Mouse (Mus musculus): ENCODE results near the gene Olfr310. TPM values are rescaled to one million over a fixed set of nuclear protein-coding genes. Genes with fewer than 3 reads are reported as not detected.

The Olfr310 gene
- total RNA-seq (2014; rRNA removed) (not detected in 2 replicates), polyA plus RNA-seq (2012; rRNA removed) (not detected in 2 replicates)

DNA sequence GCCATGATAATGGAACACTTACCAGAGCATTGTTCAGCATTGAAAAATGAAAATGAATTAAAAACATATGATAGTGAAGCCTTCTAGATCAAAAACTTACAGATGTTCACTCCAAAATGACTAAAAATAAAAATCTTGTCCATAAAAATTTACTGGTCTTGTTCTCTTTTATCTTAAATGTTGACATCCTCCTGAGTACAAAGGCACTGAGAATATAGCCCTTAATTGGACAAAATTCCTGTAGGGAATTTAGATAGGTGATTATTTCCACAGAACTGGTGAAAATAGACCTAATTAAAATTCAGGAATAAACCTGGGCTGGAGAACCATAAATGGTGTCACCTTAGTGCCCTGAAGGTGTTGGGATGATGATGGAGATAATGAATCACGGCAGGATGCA is at the start of gene Olfr310:
Gene Olfr310 (minus strand): TSS at position 101 of the 400 bp plus-strand sequence.
- no peak for DNase-seq (ENCODE audit: extremely low read depth, low read depth, low spot score)
- Histone ChIP-seq H3K9ac (ENCODE audit: low read depth, low read length) (no peak within 1 kb of the TSS), H3K4me3 (ENCODE audit: insufficient read depth, low read depth, low read length) (no peak within 1 kb of the TSS), H3K79me2 (ENCODE audit: control insufficient read depth, insufficient read depth, low read length) (no peaks in the 10 kb centered on the region), H3K27ac (replicated peaks; ENCODE audit: insufficient read depth, low read depth, low read length) (no peak within 1 kb of the TSS), H3K4me1 (ENCODE audit: control insufficient read depth, insufficient read depth, low read length) (no peaks in the 10 kb centered on the region), H3K27me3 (ENCODE audit: control insufficient read depth, insufficient read depth, low read length) (no peaks in the 10 kb centered on the region), H3K36me3 (ENCODE audit: control insufficient read depth, insufficient read depth, low read length) (no peaks in the 10 kb centered on the region)
- 67% methylated on average over 1 of the region's 1 CpGs for WGBS
- TF ChIP-seq CTCF (IDR thresholded peaks at IDR 0.05; ENCODE audit: low read depth, low read length) (no peak), POLR2A (IDR thresholded peaks at IDR 0.05; ENCODE audit: extremely low read depth, insufficient read depth, low read length) (no peak)

- no peaks in the 10 kb centered on the region for H3K4me1 ChIP-seq (ENCODE audit: control insufficient read depth, insufficient read depth, low read length)
- H3K9ac ChIP-seq (ENCODE audit: low read depth, low read length): no peak within 1 kb of the TSS
- H3K27me3 ChIP-seq (ENCODE audit: control insufficient read depth, insufficient read depth, low read length): no peaks in the 10 kb centered on the region
- no peak within 1 kb of the TSS for H3K4me3 ChIP-seq (ENCODE audit: insufficient read depth, low read depth, low read length)
- H3K36me3 ChIP-seq (ENCODE audit: control insufficient read depth, insufficient read depth, low read length): no peaks in the 10 kb centered on the region
- TF ChIP-seq POLR2A (IDR thresholded peaks at IDR 0.05; ENCODE audit: extremely low read depth, insufficient read depth, low read length) (no peak), CTCF (IDR thresholded peaks at IDR 0.05; ENCODE audit: low read depth, low read length) (no peak)
- H3K79me2 ChIP-seq (ENCODE audit: control insufficient read depth, insufficient read depth, low read length): no peaks in the 10 kb centered on the region
- no peak for DNase-seq (ENCODE audit: extremely low read depth, low read depth, low spot score)
- H3K27ac ChIP-seq (replicated peaks; ENCODE audit: insufficient read depth, low read depth, low read length): no peak within 1 kb of the TSS
Observed at GRCm38 (mm10) chr7:86325530-86325929, 48.6 kb upstream of the Olfr310 start, which contains the start of gene Olfr308. Gene Olfr308 (minus strand): TSS chr7:86325630.

GRCm38 (mm10) chr7:86321323-86321722 is 44.4 kb upstream of the Olfr310 start:
- no peaks in the 10 kb centered on the region for H3K36me3 ChIP-seq (ENCODE audit: control insufficient read depth, insufficient read depth, low read length)
- no peaks in the 10 kb centered on the region for H3K79me2 ChIP-seq (ENCODE audit: control insufficient read depth, insufficient read depth, low read length)
- no peak overlapping the region for H3K27ac ChIP-seq (replicated peaks; ENCODE audit: insufficient read depth, low read depth, low read length)
- H3K9ac ChIP-seq (ENCODE audit: low read depth, low read length): no peak overlapping the region
- no peak overlapping the region for H3K4me3 ChIP-seq (ENCODE audit: insufficient read depth, low read depth, low read length)
- no peaks in the 10 kb centered on the region for H3K4me1 ChIP-seq (ENCODE audit: control insufficient read depth, insufficient read depth, low read length)
- 80% methylated on average over 2 of the region's 2 CpGs for WGBS
- TF ChIP-seq POLR2A (IDR thresholded peaks at IDR 0.05; ENCODE audit: extremely low read depth, insufficient read depth, low read length): no peak
- DNase-seq (ENCODE audit: extremely low read depth, low read depth, low spot score): no peak
- no peaks in the 10 kb centered on the region for H3K27me3 ChIP-seq (ENCODE audit: control insufficient read depth, insufficient read depth, low read length)

DNA sequence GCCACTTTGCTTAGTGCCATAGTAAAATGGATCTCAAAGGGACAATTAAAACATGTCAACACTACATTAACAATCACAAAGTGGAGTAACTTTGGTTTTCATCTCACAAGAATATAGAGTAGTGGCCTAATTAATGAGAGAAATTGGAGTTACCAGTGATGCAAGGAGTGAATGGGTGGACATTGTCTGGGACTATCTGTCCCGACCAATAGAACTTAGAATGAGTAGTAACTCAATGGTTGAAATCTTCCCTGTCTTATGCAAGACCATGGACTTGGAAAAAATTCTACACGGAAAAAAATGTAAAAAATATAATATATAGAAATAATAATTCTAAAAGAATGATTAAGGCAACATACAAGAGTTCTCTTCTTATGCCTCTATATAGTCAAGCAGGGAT is 36.6 kb upstream of the Olfr310 start, which contains the start of gene Olfr309:
Gene Olfr309 (minus strand): TSS at position 101 of the 400 bp plus-strand sequence.
- DNase-seq (ENCODE audit: extremely low read depth, low read depth, low spot score): no peak
- no peaks in the 10 kb centered on the region for H3K36me3 ChIP-seq (ENCODE audit: control insufficient read depth, insufficient read depth, low read length)
- H3K27ac ChIP-seq (replicated peaks; ENCODE audit: insufficient read depth, low read depth, low read length): no peak within 1 kb of the TSS
- H3K4me3 ChIP-seq (ENCODE audit: insufficient read depth, low read depth, low read length): no peak within 1 kb of the TSS
- 54% methylated on average over 2 of the region's 2 CpGs for WGBS
- no peaks in the 10 kb centered on the region for H3K27me3 ChIP-seq (ENCODE audit: control insufficient read depth, insufficient read depth, low read length)
- no peak within 1 kb of the TSS for H3K9ac ChIP-seq (ENCODE audit: low read depth, low read length)
- no peaks in the 10 kb centered on the region for H3K4me1 ChIP-seq (ENCODE audit: control insufficient read depth, insufficient read depth, low read length)
- no peak for TF ChIP-seq CTCF (IDR thresholded peaks at IDR 0.05; ENCODE audit: low read depth, low read length)
- TF ChIP-seq POLR2A (IDR thresholded peaks at IDR 0.05; ENCODE audit: extremely low read depth, insufficient read depth, low read length): no peak
- H3K79me2 ChIP-seq (ENCODE audit: control insufficient read depth, insufficient read depth, low read length): no peaks in the 10 kb centered on the region

DNA sequence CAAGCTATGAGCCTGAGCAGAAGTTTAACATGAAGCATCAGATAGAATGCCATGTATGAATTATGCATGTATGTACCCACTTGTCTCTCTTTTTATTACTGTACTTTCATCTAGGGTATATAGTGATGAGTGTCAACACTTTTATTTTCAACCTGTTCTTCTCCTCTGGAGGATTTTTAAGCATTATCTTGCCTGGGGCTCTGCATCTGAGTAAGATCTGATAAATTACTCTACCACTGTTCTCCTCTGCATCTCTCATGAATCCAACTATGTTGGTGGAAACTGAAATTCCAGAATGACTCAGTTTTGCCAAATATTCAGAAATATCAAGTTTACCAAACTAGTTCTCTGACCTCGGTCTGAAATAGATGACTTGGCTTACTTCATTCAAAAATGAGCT is 30.8 kb downstream of the Olfr310 start, which contains the start of gene Vmn2r76:
Gene Vmn2r76 (minus strand): TSS at position 101 of the 400 bp plus-strand sequence.
- WGBS: 55% methylated on average over 1 of the region's 1 CpGs

More for the DNA sequence above, 30.8 kb downstream of the Olfr310 start, which contains the start of gene Vmn2r76:
- Histone ChIP-seq H3K9ac (ENCODE audit: low read depth, low read length) (no peak within 1 kb of the TSS), H3K4me1 (ENCODE audit: control insufficient read depth, insufficient read depth, low read length) (no peaks in the 10 kb centered on the region), H3K36me3 (ENCODE audit: control insufficient read depth, insufficient read depth, low read length) (no peaks in the 10 kb centered on the region), H3K27me3 (ENCODE audit: control insufficient read depth, insufficient read depth, low read length) (no peaks in the 10 kb centered on the region), H3K27ac (replicated peaks; ENCODE audit: insufficient read depth, low read depth, low read length) (no peak within 1 kb of the TSS), H3K4me3 (ENCODE audit: insufficient read depth, low read depth, low read length) (no peak within 1 kb of the TSS), H3K79me2 (ENCODE audit: control insufficient read depth, insufficient read depth, low read length) (no peaks in the 10 kb centered on the region)
- TF ChIP-seq CTCF (IDR thresholded peaks at IDR 0.05; ENCODE audit: low read depth, low read length) (no peak), POLR2A (IDR thresholded peaks at IDR 0.05; ENCODE audit: extremely low read depth, insufficient read depth, low read length) (no peak)
- DNase-seq (ENCODE audit: extremely low read depth, low read depth, low spot score): no peak

Other genes starting within 250 kb of the Olfr310 start
- gene Vmn2r75, start 105.4 kb downstream of the Olfr310 start, total RNA-seq (2014; rRNA removed): not detected in 2 replicates
- gene Vmn2r75, start 105.4 kb downstream of the Olfr310 start, polyA plus RNA-seq (2012; rRNA removed): not detected in 2 replicates
- gene Vmn2r76, start 30.9 kb downstream of the Olfr310 start, total RNA-seq (2014; rRNA removed): not detected in 2 replicates
- not detected in 2 replicates for gene Vmn2r76, start 30.9 kb downstream of the Olfr310 start, polyA plus RNA-seq (2012; rRNA removed)
- gene Olfr309, start 36.5 kb upstream of the Olfr310 start, total RNA-seq (2014; rRNA removed): not detected in 2 replicates
- gene Olfr309, start 36.5 kb upstream of the Olfr310 start, polyA plus RNA-seq (2012; rRNA removed): not detected in 2 replicates
- gene Olfr308, start 48.5 kb upstream of the Olfr310 start, total RNA-seq (2014; rRNA removed): not detected in 2 replicates
- gene Olfr308, start 48.5 kb upstream of the Olfr310 start, polyA plus RNA-seq (2012; rRNA removed): not detected in 2 replicates
- gene Olfr307, start 60.4 kb upstream of the Olfr310 start, total RNA-seq (2014; rRNA removed): not detected in 2 replicates
- not detected in 2 replicates for gene Olfr307, start 60.4 kb upstream of the Olfr310 start, polyA plus RNA-seq (2012; rRNA removed)
- gene Olfr305, start 89.8 kb upstream of the Olfr310 start, total RNA-seq (2014; rRNA removed): not detected in 2 replicates
- gene Olfr305, start 89.8 kb upstream of the Olfr310 start, polyA plus RNA-seq (2012; rRNA removed): not detected in 2 replicates
- gene Olfr304, start 109.5 kb upstream of the Olfr310 start, total RNA-seq (2014; rRNA removed): not detected in 2 replicates
- not detected in 2 replicates for gene Olfr304, start 109.5 kb upstream of the Olfr310 start, polyA plus RNA-seq (2012; rRNA removed)
- not detected in 2 replicates for gene Olfr303, start 120.6 kb upstream of the Olfr310 start, total RNA-seq (2014; rRNA removed)
- gene Olfr303, start 120.6 kb upstream of the Olfr310 start, polyA plus RNA-seq (2012; rRNA removed): not detected in 2 replicates
- not detected in 2 replicates for gene Olfr301, start 126.7 kb upstream of the Olfr310 start, total RNA-seq (2014; rRNA removed)
- not detected in 2 replicates for gene Olfr301, start 126.7 kb upstream of the Olfr310 start, polyA plus RNA-seq (2012; rRNA removed)
- not detected in 2 replicates for gene Olfr299, start 182.7 kb upstream of the Olfr310 start, total RNA-seq (2014; rRNA removed)
- gene Olfr299, start 182.7 kb upstream of the Olfr310 start, polyA plus RNA-seq (2012; rRNA removed): not detected in 2 replicates
- not detected in 2 replicates for gene Olfr298, start 215.3 kb upstream of the Olfr310 start, total RNA-seq (2014; rRNA removed)
- gene Olfr298, start 215.3 kb upstream of the Olfr310 start, polyA plus RNA-seq (2012; rRNA removed): not detected in 2 replicates
- not detected in 2 replicates for gene Olfr297, start 242.8 kb upstream of the Olfr310 start, total RNA-seq (2014; rRNA removed)
- not detected in 2 replicates for gene Olfr297, start 242.8 kb upstream of the Olfr310 start, polyA plus RNA-seq (2012; rRNA removed)